Mouse (Mus musculus): ENCODE results near the gene Gpatch3.

The Gpatch3 gene

DNA sequence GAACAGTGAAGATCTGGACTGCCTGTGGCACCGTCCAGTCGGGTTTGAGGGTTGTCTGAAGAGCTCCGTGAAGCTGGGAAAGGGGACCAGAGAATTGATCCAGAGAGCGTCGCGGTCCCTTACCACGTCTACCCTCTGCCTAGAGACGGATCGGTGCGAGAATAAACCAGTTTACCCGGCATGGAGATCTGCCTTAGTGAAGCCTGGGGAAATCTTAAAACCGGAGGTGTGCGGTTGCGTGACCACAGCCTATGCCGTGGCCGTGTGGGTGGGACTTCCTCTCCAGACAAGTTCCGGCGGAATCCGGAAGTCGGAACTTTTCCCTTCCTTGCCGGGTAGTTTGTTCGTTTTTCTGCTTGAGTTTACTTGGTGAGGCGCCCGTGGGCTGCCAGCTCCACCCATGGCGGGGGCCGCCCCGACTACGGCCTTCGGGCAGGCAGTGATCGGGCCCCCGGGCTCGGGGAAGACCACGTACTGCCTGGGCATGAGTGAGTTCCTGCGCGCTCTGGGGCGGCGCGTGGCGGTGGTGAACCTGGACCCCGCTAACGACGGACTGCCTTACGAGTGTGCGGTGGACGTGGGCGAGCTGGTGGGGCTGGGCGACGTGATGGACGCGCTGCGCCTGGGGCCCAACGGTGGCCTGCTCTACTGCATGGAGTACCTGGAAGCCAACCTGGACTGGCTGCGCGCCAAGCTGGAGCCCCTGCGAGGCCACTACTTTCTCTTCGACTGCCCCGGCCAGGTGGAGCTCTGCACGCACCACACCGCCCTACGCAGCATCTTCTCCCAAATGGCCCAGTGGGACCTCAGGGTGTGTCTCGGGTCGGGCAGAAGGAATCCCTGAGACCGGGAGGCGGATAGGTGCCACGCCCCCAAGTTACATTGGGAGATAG is 9.8 kb downstream of the Gpatch3 start, which contains the start of gene Gpn2:
Gene Gpn2, plus strand, starts transcription at position 304 of the 893 bp plus-strand sequence.
- peak; percentile 90 for DNase-seq

DNA sequence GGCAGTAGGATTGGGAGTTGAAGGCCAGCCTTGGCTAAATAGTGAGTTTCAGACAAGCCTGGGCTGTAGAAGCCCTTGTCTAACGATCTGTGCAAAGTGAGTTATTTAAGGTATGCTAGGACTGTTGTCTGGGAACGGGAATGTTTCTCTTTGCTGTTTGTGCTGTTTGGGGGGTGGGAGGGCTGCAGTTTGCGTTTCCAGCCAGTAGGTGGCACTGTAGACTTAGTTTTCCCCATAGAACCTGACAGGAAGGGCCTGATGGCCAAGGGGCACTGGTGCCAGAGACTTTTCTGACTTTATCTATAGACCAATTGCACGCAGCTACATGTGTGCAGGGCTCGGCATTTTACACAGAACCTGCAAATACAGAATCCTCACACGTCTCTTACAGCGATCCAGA is 18.0 kb downstream of the Gpatch3 start:
- DNase-seq: peak; percentile 29

DNA sequence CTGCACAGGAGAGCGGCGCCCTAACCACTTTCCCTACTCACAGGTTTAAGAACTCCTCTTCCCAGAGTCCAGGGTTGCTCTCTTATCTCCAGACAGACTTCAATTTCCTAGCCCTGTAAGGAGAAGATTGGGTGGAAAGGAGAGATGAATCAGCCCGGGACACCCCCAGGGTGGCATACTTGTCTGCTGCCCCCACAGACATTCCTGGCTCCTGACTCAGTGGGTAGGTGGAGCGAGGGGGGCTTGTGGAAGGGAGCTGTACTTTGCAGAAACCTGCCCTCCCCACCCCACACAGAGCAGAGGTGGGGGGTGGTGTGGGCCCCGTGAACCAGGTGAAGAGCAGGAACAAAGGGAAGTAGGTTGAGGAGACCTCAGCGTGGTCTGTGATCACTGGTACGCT is 21.0 kb downstream of the Gpatch3 start:
- DNase-seq: peak; percentile 55

DNA sequence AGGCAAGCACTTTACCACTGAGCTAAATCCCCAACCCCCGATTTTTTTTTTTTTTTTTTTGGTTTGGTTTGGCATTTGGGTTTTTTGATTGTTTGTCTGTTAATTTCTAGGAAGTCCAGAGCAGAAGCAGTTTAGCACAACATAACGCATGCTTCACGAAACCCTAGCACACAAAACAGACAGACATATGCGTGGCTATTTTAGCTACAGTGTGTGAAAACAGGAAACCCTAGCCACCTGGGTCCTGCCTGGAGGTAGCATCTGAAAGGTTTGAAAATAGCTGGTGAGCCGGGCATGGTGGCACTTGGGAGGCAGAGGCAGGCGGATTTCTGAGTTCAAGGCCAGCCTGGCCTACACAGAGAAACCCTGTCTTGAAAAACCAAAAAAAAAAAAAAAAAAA is 21.5 kb downstream of the Gpatch3 start:
- no peak for DNase-seq

DNA sequence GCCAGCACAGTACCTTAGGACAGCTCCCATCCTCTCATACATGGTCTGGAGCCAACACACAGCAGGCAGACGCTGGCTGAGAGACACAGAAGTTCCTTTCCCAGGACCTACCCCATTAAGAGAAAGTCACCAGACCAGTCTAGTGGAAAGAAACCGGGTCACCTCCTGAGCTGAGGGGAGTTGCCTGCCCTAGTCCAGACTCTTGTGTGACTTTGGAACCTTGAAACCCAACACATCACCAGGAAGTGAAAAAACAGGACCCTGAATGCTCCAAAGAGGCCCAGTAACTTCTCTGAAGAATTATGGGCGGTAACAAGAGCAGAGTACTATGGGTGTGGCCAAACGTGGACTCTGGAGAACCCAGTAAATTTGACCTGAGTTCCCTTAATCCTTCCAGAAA is 24.1 kb downstream of the Gpatch3 start:
- DNase-seq: no peak

DNA sequence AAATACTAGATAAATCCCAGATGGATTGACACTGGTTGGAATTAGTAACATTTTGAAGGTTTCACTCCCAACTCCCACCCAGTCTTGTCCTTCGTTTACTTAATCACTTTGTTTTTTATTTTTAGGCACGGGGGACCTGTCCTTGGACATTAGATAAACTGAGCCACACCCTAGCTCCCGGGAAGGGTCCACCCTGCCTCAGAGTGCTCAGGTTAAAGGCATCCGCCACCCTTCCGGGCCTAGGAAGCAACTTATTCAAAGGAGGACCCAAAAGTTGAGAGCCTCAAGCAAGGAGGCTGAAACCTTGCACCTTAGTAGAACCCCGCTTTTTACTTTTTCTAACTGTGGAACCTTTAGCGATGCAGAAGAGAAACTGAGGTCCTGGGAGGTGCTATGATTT is 24.6 kb downstream of the Gpatch3 start:
- no peak for DNase-seq

DNA sequence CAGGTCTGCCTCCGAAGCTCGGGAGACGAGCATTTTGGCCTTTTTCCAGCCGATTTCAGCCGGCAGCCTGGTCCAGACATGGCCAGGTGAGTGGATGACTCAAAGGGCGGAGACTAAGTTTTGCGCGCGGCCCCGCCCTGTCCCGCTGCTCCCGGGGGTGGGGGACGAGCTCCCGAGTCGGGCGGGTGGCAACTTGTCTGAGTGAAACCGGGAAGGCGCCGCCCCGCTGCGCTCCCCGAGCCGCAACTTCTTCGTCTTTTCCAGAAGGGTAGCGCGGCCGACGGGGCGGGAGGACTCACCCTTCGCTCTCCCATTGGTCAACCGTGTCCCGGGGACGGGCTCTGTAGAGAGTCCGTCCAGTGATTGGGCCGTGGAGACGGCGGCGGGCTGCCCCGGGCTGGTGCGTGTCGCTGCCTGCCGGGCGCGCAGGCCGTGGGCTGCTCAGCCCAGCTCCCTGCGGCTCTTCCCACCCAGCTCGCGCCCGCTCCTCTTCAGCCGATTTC is 25.1 kb downstream of the Gpatch3 start:
- peak; percentile 86 for DNase-seq

DNA sequence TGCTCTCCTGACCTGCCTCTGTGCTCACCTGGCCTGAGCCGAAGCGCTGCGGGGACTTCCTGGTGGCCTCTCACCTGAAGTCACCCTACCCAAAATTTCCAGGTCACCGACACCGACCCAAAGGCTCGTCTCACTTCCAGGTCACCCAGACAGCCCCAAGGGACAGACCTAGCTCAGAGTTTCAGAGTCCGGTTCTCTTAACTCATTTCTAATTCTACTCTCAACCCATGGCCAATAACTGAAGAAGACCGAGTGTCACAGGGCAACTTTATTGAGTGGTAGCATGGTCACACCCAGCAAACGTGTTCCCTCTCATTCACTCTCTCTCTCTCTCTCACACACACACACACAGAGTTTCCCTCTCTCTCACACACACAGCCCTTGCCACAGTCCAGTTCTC is 25.8 kb downstream of the Gpatch3 start:
- DNase-seq: no peak

DNA sequence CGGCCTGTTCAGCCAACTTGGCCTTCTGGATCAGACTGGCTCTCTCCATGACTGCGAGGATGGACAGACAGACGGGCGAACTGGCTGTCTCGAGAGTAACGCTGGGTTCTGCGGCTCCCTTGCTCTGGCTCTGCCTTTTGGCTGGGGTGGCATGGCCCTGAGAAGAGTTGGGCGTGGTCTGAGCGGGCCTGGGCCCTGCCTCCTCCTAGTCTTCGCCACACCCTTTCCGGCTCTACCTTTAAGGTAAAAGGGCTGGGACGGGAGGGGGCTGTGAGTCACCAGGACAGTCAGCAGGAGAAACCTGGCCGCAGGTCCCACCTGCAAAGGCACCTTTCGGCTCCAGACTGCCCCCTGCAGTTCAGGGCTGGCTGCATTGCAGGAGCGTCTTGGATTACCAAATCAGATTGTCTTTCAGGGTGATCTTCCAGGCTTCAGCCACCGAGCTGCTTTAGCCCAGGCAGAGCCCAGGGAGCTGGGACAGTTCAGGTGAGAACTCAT is 27.2 kb downstream of the Gpatch3 start, which contains the start of gene Sfn:
Gene Sfn, minus strand, starts transcription at position 448 of the 498 bp plus-strand sequence.
- no peak for DNase-seq

DNA sequence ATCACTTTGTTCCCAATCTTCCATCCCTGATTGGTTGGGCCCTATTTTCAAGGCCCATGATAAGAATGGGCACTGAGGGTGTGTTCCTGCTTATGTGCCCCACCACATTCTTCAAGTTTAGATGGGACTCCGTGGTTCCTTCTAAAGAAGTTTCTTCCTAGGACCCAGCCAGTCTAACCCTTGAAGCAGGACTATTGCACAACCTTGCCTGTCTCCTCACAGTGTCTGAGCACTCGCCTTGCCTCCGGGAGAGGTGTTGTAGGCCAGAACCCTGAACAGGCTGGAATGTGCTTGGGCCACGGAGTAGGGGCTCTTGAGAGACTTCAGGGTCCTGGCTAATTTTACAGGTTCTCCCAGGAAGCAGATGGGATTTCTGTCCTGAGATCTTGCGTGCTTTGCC is 28.5 kb downstream of the Gpatch3 start:
- no peak for DNase-seq

DNA sequence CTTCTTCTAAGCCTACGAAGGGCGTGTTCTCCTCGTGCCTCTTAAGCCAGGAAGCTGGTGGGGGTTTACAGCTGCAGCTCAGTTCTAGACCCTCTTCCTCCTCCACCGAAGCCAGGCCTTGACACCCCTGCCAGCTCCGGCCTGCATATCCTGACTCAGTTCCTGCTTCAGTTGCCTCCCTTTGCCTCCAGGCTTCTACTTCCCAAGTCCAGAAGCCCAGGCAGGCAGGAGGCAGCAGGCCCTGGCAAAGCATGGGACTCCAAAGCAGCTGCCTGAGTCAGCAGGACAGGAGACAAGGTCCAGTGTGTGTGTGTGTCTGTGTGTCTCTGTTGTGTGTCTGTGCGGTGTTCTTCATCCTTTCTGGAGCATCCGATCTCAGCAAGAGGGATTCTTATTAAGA is 29.6 kb downstream of the Gpatch3 start:
- DNase-seq: no peak

DNA sequence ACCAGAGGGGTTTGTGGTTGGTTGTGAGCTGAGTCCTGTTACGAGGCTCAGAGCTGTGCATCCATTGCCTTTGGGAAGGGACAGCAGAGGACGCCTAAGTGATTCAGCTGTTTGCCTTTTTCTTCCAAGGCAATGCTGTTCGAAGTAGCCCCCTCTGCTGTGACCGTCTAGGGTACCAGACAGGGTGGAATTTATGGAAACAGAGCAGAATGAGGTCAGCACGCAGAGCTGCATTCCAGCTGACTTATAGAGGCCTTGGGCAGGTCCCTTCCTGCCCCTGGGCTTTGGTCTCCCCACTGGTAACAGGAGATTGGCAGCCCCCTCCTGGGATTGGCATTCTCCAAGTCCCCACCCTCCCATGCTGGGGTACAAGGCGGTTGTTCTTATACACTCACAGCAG is 30.3 kb downstream of the Gpatch3 start:
- no peak for DNase-seq

DNA sequence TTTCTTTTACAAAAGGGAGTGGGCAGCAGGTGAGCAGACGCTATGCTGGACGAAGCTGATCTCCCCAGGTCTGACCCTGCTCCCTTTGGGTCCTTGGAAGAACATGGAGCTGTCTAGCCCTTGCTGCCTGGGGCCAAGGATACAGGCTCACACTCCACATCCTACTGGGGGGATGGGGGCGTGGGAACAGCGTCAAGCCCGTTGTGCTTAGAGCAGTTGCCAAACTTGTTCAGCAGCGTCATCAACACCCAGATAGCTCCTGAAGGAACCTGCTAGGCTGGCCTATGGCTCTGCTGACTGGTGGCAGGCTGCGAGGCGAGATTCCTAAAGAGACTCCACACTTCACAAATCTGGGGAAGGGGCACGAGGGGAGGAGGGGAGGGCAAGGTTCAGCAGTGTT is 30.8 kb downstream of the Gpatch3 start:
- DNase-seq: no peak

DNA sequence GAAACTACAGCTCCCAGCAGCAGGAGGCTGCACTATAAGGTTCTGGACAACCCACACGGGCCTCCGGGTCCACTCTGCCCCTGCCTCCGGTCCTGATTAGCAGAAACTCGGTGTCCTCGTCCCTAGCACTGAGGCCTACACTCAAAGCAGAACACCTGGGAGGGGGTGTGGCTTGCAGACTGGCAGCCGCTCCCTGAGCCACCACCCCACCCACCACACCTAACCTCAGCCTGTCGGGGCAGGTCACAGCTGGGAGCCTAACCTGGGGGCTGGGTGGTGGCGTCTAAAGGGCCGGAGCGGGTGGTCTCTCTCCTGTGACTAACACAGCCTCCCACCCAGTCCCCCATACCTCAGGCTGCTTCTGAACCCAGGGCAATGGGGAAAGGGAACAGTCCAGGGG is 32.7 kb downstream of the Gpatch3 start:
- no peak for DNase-seq

DNA sequence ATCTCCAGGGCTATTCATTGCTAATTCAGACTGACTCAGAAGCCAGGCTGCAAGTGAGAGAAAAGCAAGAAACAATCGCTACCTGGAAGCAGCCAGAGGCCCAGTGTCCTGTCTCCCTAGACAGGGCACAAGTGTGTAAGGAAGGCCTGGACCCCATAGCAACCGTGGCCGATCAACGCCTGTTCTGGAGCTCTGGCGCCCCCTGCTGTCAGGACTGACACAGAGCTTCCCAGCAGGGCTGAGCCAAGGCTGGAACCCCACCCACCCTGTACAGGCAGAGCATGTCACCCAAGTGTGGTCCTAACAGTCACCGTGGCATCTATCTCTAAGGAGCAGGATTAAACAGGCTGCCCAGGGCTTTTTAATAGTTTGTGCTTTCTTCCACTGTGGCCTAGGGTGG is 35.2 kb downstream of the Gpatch3 start:
- peak; percentile 62 for DNase-seq

DNA sequence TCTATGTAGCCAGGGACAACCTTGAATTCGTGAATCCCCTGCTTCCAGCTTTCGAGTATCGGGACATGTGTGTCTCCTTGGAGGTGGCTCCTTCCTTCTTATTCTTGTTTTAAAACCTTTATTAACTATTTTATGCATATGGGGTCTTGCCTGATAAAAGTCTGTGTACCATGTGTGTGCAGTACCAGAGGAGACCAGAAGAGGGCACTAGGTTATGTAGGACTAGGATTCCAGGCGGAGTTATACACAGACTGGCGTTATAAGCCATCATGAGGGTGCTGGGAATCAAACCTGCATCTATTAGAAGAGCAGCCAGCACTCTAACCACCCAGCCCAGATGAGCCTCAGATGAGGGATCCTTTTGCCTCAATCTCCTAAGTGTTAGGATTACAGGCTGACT is 37.3 kb downstream of the Gpatch3 start:
- DNase-seq: no peak

DNA sequence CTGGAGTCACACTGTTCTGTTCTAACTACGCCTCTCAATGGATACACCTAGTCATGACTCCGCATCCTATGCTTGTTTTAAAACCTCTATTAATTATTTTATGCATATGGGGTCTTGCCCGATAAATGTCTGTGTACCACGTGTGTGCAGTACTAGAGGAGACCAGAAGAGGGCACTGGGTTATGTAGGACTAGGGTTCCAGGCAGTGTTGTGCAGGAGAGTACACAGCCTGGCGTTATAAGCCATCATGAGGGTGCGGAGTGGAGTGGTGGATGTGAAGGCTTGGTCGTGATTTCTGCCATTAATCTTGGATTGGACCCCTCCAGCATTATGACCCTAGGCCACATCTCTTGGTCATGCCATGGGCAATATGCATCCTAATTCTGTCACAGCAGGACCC is 37.9 kb downstream of the Gpatch3 start:
- no peak for DNase-seq

DNA sequence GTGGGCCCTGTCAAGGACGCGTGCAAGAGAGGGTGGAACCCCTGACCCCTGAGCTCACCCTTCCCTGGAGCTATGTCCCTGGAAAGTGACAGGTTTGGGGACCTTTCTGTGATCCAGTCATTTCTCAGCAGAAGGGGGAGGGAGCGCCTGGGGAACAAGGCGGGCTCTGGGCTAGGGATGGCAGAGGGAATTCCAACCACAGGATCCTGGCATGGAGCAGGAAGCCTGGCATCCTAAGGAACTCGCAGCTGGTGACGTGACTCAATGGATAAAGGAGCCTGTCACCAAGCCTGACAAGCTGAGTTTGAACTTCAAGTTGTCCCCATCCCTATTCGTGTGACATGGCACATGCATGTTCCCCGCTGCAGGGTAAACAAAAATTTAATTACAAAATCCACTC is 38.5 kb downstream of the Gpatch3 start:
- DNase-seq: no peak

DNA sequence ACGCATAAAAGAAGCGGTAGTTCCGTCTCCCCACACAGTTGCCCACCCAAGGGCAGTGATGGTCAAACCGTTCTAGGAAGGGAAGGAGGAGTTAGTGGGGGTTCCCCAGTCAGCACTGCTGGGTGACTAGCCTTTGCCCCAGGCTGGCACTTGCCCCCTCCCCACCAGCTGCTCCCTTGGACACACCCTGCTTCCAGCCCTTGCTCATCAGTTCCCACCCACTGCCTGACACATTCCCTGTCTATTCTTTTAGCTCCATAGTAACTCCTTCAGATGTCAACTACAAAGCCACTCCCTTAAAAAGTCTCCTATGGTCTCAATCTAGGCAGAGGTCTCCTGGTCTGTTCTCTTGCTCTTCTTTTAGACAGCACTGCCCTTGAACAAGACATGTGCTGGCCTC is 39.3 kb downstream of the Gpatch3 start:
- DNase-seq: peak; percentile 32

DNA sequence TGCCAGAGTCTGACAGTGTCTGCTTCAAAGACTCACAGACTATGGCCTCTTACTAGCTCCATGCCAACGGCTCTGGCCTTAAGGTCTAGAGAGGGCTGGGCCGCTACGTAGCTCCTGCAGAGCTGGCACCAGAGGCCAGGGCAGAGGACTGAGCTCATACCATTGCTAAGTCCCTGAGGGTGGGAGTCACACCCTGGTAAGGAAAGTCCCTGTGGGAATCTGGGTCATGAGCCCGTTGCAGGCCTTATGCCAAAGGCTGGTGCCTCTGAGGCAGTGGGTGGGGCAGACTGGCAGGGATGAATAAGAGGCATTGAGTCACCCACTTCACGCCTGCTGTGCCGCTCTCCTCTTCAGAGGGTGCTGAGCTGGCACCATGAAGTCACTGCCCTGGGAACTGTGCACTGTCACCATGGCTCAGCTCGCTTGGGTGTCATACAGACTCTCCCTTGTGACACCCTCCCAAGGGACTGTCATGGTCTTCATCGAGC is 39.8 kb downstream of the Gpatch3 start:
- peak; percentile 89 for DNase-seq

DNA sequence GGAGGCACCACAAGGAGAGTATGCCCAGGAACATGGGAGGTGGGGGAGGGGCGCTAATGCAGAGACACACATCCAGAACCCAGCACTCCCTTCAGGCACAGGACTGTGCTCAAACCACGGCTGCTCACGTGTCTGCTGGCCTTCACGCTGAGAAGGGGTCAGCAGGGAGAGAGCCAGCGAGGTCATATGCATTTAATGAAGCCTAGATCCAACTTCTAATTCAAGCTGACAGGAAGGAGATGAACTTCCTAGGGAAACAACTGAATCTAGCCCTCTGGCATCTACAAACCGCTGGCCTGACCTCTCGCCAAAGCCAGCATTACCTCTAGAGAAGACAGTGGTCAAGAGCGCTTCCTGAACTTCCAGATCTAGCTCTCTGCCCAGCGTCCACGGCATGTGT is 40.9 kb downstream of the Gpatch3 start:
- no peak for DNase-seq

DNA sequence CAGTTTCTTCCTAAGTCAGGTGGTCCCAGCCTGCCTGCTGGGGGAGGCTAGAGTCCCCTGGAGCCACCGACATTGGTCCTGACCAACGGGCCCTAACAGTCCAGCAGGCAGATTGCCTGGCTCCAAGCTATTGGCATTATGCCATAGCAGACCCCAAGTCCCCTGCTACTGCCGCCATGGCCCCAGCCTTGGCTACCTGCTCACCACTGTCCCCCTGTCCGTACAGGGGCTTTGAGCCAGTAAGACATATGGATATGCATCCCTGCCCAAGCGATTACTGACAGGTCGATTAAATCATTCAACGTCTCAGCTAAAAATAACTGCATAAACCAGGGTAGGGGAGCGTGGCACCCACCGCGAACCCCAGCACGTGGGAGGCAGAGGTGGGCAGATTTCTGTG is 43.4 kb downstream of the Gpatch3 start:
- no peak for DNase-seq

DNA sequence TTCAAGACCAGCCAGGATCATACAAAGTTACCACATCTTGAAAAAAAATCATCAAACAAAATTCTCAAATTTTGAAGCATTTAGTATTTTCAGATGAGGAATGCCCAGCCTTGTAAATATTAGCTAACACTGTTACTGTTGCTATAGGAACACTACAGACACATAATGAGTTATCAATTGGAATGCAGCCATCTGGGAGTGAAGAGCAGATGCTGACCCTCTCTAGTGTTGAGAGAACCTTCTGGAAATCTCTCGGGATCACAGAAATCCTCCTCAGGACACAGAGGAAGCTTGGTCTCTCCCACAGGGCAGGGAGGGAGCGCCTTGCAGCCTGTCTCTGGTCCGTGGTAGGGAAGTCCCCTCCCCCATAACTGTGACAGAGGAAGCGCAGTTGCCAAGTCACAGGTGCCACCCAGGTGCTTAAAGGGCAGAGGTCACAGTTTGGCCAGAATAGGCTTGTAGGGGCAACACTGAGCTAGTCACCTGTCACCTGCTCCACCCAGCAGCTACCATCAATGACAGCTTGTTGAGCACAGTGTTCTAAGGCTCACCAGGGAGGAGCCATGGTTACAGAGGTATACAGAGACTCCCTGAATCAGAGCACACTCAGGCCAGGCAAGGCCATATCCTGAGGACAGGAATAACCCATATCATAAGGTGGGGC is 45.1 kb downstream of the Gpatch3 start:
- DNase-seq: no peak

DNA sequence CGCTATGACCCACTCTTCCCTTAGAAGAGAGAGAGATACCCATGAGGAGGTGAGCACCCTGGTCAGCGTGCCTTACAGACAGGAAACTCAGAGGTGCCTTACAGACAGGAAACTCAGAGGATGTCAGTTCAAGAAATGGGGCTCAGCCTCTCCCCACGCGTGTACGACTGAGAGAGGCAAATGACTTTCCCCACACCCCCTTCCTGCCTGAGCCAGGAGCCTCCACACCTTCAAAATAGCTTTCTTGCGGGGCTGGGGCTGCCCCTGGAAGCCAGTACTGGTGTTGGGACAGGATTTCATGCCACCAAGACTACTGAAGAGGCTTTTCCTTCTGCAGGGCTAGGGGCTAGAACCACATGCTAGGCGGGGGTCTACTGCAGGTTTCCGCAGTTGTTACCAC is 46.1 kb downstream of the Gpatch3 start:
- no peak for DNase-seq
